Mouse (Mus musculus) induced T-regulatory cell, adult 2 months (primary cell): ENCODE data around the gene Eif4a3.

Source experiments
- DNase-seq: peaks from one replicate; pipeline ENCODE4 v3.0.0-alpha.2; 2012; ENCODE audit warnings: low read depth

Eif4a3 gene

GRCm38 (mm10) chr11:119299391-119300245, at the start of gene Eif4a3:
Gene Eif4a3 (minus strand): TSS chr11:119300089.
- DNase-seq = peak; percentile 99

GRCm38 (mm10) chr11:119347125-119347524, 47.2 kb upstream of the Eif4a3 start:
- DNase-seq = no peak

- no peak for DNase-seq
Observed at GRCm38 (mm10) chr11:119344865-119345264, 45.0 kb upstream of the Eif4a3 start.

GRCm38 (mm10) chr11:119344178-119344577, 44.3 kb upstream of the Eif4a3 start:
- no peak for DNase-seq

- peak; percentile 91 for DNase-seq
Observed at GRCm38 (mm10) chr11:119339637-119340036, 39.7 kb upstream of the Eif4a3 start.

GRCm38 (mm10) chr11:119339179-119339578, 39.3 kb upstream of the Eif4a3 start:
- no peak for DNase-seq

GRCm38 (mm10) chr11:119338271-119339059, 38.6 kb upstream of the Eif4a3 start:
- DNase-seq = no peak

- DNase-seq = peak; percentile 31
Observed at GRCm38 (mm10) chr11:119331970-119332369, 32.1 kb upstream of the Eif4a3 start.

- no peak for DNase-seq
Observed at GRCm38 (mm10) chr11:119330592-119330991, 30.7 kb upstream of the Eif4a3 start.

- peak; percentile 29 for DNase-seq
Observed at GRCm38 (mm10) chr11:119325068-119325467, 25.2 kb upstream of the Eif4a3 start.

- no peak for DNase-seq
Observed at GRCm38 (mm10) chr11:119322521-119322920, 22.6 kb upstream of the Eif4a3 start.

- DNase-seq = no peak
Observed at GRCm38 (mm10) chr11:119316720-119317119, 16.8 kb upstream of the Eif4a3 start.

GRCm38 (mm10) chr11:119314252-119314936, 14.5 kb upstream of the Eif4a3 start:
- no peak for DNase-seq

GRCm38 (mm10) chr11:119310621-119311020, 10.7 kb upstream of the Eif4a3 start:
- no peak for DNase-seq

GRCm38 (mm10) chr11:119307916-119308315, 8.0 kb upstream of the Eif4a3 start:
- DNase-seq = no peak

GRCm38 (mm10) chr11:119307658-119307867, 7.7 kb upstream of the Eif4a3 start, which contains the start of gene Card14:
Gene Card14 (plus strand): TSS chr11:119307768.
- no peak for DNase-seq

GRCm38 (mm10) chr11:119306762-119307657, 7.1 kb upstream of the Eif4a3 start:
- DNase-seq = no peak

- DNase-seq = peak; percentile 79
Observed at GRCm38 (mm10) chr11:119304904-119305712, 5.2 kb upstream of the Eif4a3 start.

- DNase-seq = peak; percentile 20
Observed at GRCm38 (mm10) chr11:119300986-119301385, 1.1 kb upstream of the Eif4a3 start.

GRCm38 (mm10) chr11:119300246-119300935, 502 bp upstream of the Eif4a3 start:
- no peak for DNase-seq
